Mouse (Mus musculus) cerebellum, adult 2 months (tissue): ENCODE data around the gene Gm21915.

Source experiments
- CTCF ChIP-seq: fragments of 200-500 bp; IDR thresholded peaks from 2 replicates; pipeline ENCODE4 v1.5.1; 2011; ENCODE audit warnings: low read depth, mild to moderate bottlenecking, control low read depth, low read length, moderate library complexity, borderline replicate concordance; ENCODE audit not compliant: insufficient read depth
- POLR2A ChIP-seq: fragments of 200-500 bp; IDR thresholded peaks from 2 replicates; pipeline ENCODE4 v1.6.1; 2011; ENCODE audit warnings: low read length, control low read depth, borderline replicate concordance; ENCODE audit not compliant: insufficient read depth

DNA sequence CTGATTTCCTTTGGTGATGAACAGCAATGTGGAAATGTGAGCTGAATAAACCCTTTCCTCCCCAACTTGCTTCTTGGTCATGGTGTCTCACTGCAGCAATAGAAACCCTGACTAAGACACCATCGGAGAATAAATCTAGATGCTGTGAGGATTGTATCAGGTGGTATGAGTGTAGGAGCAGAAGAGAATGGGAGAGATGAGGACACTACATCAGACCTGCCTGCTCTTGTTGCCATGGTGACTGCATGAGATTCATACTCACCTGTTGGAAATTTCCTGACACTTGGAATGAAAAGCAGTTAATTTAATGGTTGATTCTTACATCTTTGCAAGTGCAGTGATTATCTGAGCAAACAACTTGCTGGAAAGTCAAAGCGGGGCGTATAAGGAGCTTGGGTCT is 48.1 kb upstream of the Gm21915 start:
- no peak for TF ChIP-seq POLR2A
- TF ChIP-seq CTCF = no peak
